Mouse (Mus musculus): Measurements from ENCODE around the gene Rbp3. TPM values are rescaled to one million over a fixed set of nuclear protein-coding genes. Genes with fewer than 3 reads are reported as not detected.

The Rbp3 gene
- not detected in 2 replicates for polyA plus RNA-seq (2015; fragmentation: Nextera tagmentation; extraction: Ambion mirVana)

GRCm38 (mm10) chr14:33953761-33954160 is at the start of gene Rbp3:
Gene Rbp3, plus strand, starts transcription at chr14:33954003.
- H3K4me2 ChIP-seq (replicated peaks), result no peak within 1 kb of the TSS
- no peak within 1 kb of the TSS for H3K9ac ChIP-seq (replicated peaks)
- H3K9me3 ChIP-seq, result no peaks in the 10 kb centered on the region
- H3K36me3 ChIP-seq, result no peaks in the 10 kb centered on the region
- no peak for ATAC-seq
- peaks cover 3% of the 10 kb centered on the region; the same call in 1 of the 2 replicates for H3K4me1 ChIP-seq (replicated peaks)
- no peaks in the 10 kb centered on the region for H3K27me3 ChIP-seq
- H3K4me3 ChIP-seq (replicated peaks), result no peak within 1 kb of the TSS
- no peak within 1 kb of the TSS for H3K27ac ChIP-seq
- WGBS, result 72% methylated on average over 5 of the region's 5 CpGs

- H3K36me3 ChIP-seq, result no peaks in the 10 kb centered on the region
- no peaks in the 10 kb centered on the region for H3K4me1 ChIP-seq (replicated peaks)
- H3K9ac ChIP-seq (replicated peaks), result no peak overlapping the region
- H3K27ac ChIP-seq, result no peak overlapping the region
- no peak for ATAC-seq
- H3K9me3 ChIP-seq, result no peaks in the 10 kb centered on the region
- H3K27me3 ChIP-seq, result no peaks in the 10 kb centered on the region
- no peak overlapping the region for H3K4me2 ChIP-seq (replicated peaks)
- H3K4me3 ChIP-seq (replicated peaks), result no peak overlapping the region
Observed at GRCm38 (mm10) chr14:33904851-33905250, 49.0 kb upstream of the Rbp3 start.

- Histone ChIP-seq H3K27ac (no peak overlapping the region), H3K4me2 (replicated peaks) (no peak overlapping the region), H3K4me1 (replicated peaks) (no peaks in the 10 kb centered on the region), H3K4me3 (replicated peaks) (no peak overlapping the region), H3K36me3 (no peaks in the 10 kb centered on the region), H3K27me3 (peaks cover 12% of the 10 kb centered on the region), H3K9ac (replicated peaks) (no peak overlapping the region), H3K9me3 (no peaks in the 10 kb centered on the region)
- 19% methylated on average over 3 of the region's 3 CpGs for WGBS
- no peak for ATAC-seq
Observed at GRCm38 (mm10) chr14:33913727-33914126, 40.1 kb upstream of the Rbp3 start.

- Histone ChIP-seq H3K4me1 (replicated peaks) (peaks cover 3% of the 10 kb centered on the region), H3K27me3 (peaks cover 12% of the 10 kb centered on the region), H3K9ac (replicated peaks) (no peak overlapping the region), H3K4me2 (replicated peaks) (no peak overlapping the region), H3K4me3 (replicated peaks) (no peak overlapping the region), H3K27ac (no peak overlapping the region), H3K36me3 (no peaks in the 10 kb centered on the region), H3K9me3 (no peaks in the 10 kb centered on the region)
- 90% methylated on average over 9 of the region's 9 CpGs for WGBS
- ATAC-seq, result no peak
Observed at GRCm38 (mm10) chr14:33914206-33914605, 39.6 kb upstream of the Rbp3 start.

GRCm38 (mm10) chr14:33920727-33921559 is 32.9 kb upstream of the Rbp3 start:
- H3K27me3 ChIP-seq, result peaks cover 77% of the 10 kb centered on the region
- no peak for ATAC-seq
- H3K9me3 ChIP-seq, result no peaks in the 10 kb centered on the region
- H3K9ac ChIP-seq (replicated peaks), result no peak overlapping the region
- 5% methylated on average over 14 of the region's 14 CpGs for WGBS
- peaks cover 36% of the 10 kb centered on the region for H3K4me1 ChIP-seq (replicated peaks)
- H3K4me3 ChIP-seq (replicated peaks), result no peak overlapping the region
- H3K27ac ChIP-seq, result no peak overlapping the region
- H3K36me3 ChIP-seq, result no peaks in the 10 kb centered on the region
- H3K4me2 ChIP-seq (replicated peaks), result no peak overlapping the region; the same call in 1 of the 2 replicates

GRCm38 (mm10) chr14:33922771-33923167 is 31.0 kb upstream of the Rbp3 start:
- no peak overlapping the region for H3K27ac ChIP-seq
- peak overlapping the region; percentile 63 for H3K9ac ChIP-seq (replicated peaks)
- peaks cover 83% of the 10 kb centered on the region for H3K27me3 ChIP-seq
- peak overlapping the region; percentile 96 for H3K4me2 ChIP-seq (replicated peaks)
- no peaks in the 10 kb centered on the region for H3K9me3 ChIP-seq
- H3K4me3 ChIP-seq (replicated peaks), result peak overlapping the region; percentile 62
- peaks cover 36% of the 10 kb centered on the region for H3K4me1 ChIP-seq (replicated peaks)
- ATAC-seq, result no peak
- no peaks in the 10 kb centered on the region for H3K36me3 ChIP-seq
- 8% methylated on average over 8 of the region's 8 CpGs for WGBS

- peak; percentile 84 for ATAC-seq
- WGBS, result under 1% methylated on average over 85 of the region's 85 CpGs
- no peak within 1 kb of the TSS for H3K27ac ChIP-seq
Observed at GRCm38 (mm10) chr14:33923168-33924070, 30.4 kb upstream of the Rbp3 start, which contains the start of gene Gdf10. Gene Gdf10, plus strand, starts transcription at chr14:33923587.

GRCm38 (mm10) chr14:33931853-33932252 is 21.9 kb upstream of the Rbp3 start:
- Histone ChIP-seq H3K27me3 (peaks cover 20% of the 10 kb centered on the region; the same call in 1 of the 2 replicates), H3K36me3 (no peaks in the 10 kb centered on the region), H3K4me1 (replicated peaks) (no peaks in the 10 kb centered on the region), H3K4me2 (replicated peaks) (no peak overlapping the region), H3K9ac (replicated peaks) (no peak overlapping the region), H3K27ac (no peak overlapping the region), H3K9me3 (no peaks in the 10 kb centered on the region), H3K4me3 (replicated peaks) (no peak overlapping the region)
- no peak for ATAC-seq
- 63% methylated on average over 17 of the region's 17 CpGs for WGBS

More at GRCm38 (mm10) chr14:33923168-33924070, 30.4 kb upstream of the Rbp3 start, which contains the start of gene Gdf10:
- Histone ChIP-seq H3K9me3 (no peaks in the 10 kb centered on the region), H3K4me1 (replicated peaks) (peaks cover 36% of the 10 kb centered on the region), H3K4me2 (replicated peaks) (peak within 1 kb of the TSS; percentile 96), H3K9ac (replicated peaks) (peak within 1 kb of the TSS; percentile 63), H3K27me3 (peaks cover 79% of the 10 kb centered on the region), H3K4me3 (replicated peaks) (peak within 1 kb of the TSS; percentile 62), H3K36me3 (no peaks in the 10 kb centered on the region)

GRCm38 (mm10) chr14:33932935-33933703 is 20.7 kb upstream of the Rbp3 start:
- no peak overlapping the region for H3K27ac ChIP-seq
- no peaks in the 10 kb centered on the region for H3K36me3 ChIP-seq
- no peaks in the 10 kb centered on the region for H3K4me1 ChIP-seq (replicated peaks)
- H3K4me3 ChIP-seq (replicated peaks), result no peak overlapping the region
- H3K9ac ChIP-seq (replicated peaks), result no peak overlapping the region
- 67% methylated on average over 10 of the region's 10 CpGs for WGBS
- ATAC-seq, result peak; percentile 64
- H3K27me3 ChIP-seq, result peaks cover 15% of the 10 kb centered on the region; the same call in 1 of the 2 replicates
- H3K9me3 ChIP-seq, result no peaks in the 10 kb centered on the region
- H3K4me2 ChIP-seq (replicated peaks), result no peak overlapping the region

GRCm38 (mm10) chr14:33933778-33934317 is 20.0 kb upstream of the Rbp3 start:
- peaks cover 15% of the 10 kb centered on the region; the same call in 1 of the 2 replicates for H3K27me3 ChIP-seq
- no peak overlapping the region for H3K4me2 ChIP-seq (replicated peaks)
- H3K27ac ChIP-seq, result no peak overlapping the region
- H3K36me3 ChIP-seq, result no peaks in the 10 kb centered on the region
- H3K9ac ChIP-seq (replicated peaks), result no peak overlapping the region
- WGBS, result 47% methylated on average over 5 of the region's 5 CpGs
- no peaks in the 10 kb centered on the region for H3K4me1 ChIP-seq (replicated peaks)
- H3K4me3 ChIP-seq (replicated peaks), result no peak overlapping the region
- no peaks in the 10 kb centered on the region for H3K9me3 ChIP-seq
- peak; percentile 65 for ATAC-seq

GRCm38 (mm10) chr14:33939117-33939516 is 14.7 kb upstream of the Rbp3 start:
- H3K9ac ChIP-seq (replicated peaks), result no peak overlapping the region
- no peak overlapping the region for H3K4me3 ChIP-seq (replicated peaks)
- H3K27me3 ChIP-seq, result no peaks in the 10 kb centered on the region
- H3K4me2 ChIP-seq (replicated peaks), result peak overlapping the region; percentile 29; the same call in 1 of the 2 replicates
- no peaks in the 10 kb centered on the region for H3K9me3 ChIP-seq
- no peaks in the 10 kb centered on the region for H3K4me1 ChIP-seq (replicated peaks)
- 34% methylated on average over 9 of the region's 9 CpGs for WGBS
- no peaks in the 10 kb centered on the region for H3K36me3 ChIP-seq
- no peak overlapping the region for H3K27ac ChIP-seq
- 0 out of 2 replicates have a peak, but pooled peaks have one; percentile 52 for ATAC-seq

All from midbrain, embryonic 13.5 days (tissue).